Comparison of ENCODE assay signal across 30 mouse cellular contexts in genomic region chr14:39867163-39867562, GRCm38 (mm10).
"Had no signal": no experiment of that assay in that cellular context is flagged by ENCODE, and none has a peak within 500 bp of the region (broad histone marks: within the 10 kb centered on the region; RNA-seq: fewer than 3 reads in every experiment).

No protein-coding gene starts in this region.

- H3K4me1 ChIP-seq: limb, embryonic 10.5 days; limb, embryonic 12.5 days; limb, embryonic 13.5 days; limb, embryonic 15.5 days; liver, embryonic 12.5 days; liver, embryonic 13.5 days; liver, embryonic 15.5 days; lung, embryonic 15.5 days; midbrain, embryonic 10.5 days; midbrain, embryonic 12.5 days; midbrain, embryonic 13.5 days; midbrain, embryonic 15.5 days; neural tube, embryonic 12.5 days had no signal

- H3K9ac ChIP-seq: limb, embryonic 12.5 days; limb, embryonic 13.5 days; limb, embryonic 15.5 days; liver, embryonic 12.5 days; liver, embryonic 13.5 days; liver, embryonic 14.5 days; liver, embryonic 15.5 days; liver, postnatal 0 days; lung, embryonic 14.5 days; lung, embryonic 15.5 days; midbrain, embryonic 12.5 days; midbrain, embryonic 13.5 days; midbrain, embryonic 15.5 days; neural tube, embryonic 12.5 days had no signal

- H3K36me3 ChIP-seq: limb, embryonic 10.5 days; limb, embryonic 12.5 days; limb, embryonic 13.5 days; limb, embryonic 15.5 days; liver, embryonic 12.5 days; liver, embryonic 13.5 days; liver, embryonic 15.5 days; lung, embryonic 15.5 days; midbrain, embryonic 10.5 days; midbrain, embryonic 12.5 days; midbrain, embryonic 13.5 days; midbrain, embryonic 15.5 days; neural tube, embryonic 12.5 days had no signal

- DNase-seq: left cerebral cortex, postnatal 4 days; liver; liver, embryonic 13.5 days; liver, postnatal 0 days; lung, adult 18-20 months; lung, adult 2 months; lung, embryonic 14.5 days; lung, postnatal 10 days; lung, postnatal 14 days; lung, postnatal 36 days; lung, postnatal 4 days; midbrain, embryonic 14.5 days had no signal

- H3K27ac ChIP-seq: limb, embryonic 10.5 days; limb, embryonic 12.5 days; limb, embryonic 13.5 days; limb, embryonic 15.5 days; liver, embryonic 12.5 days; liver, embryonic 13.5 days; liver, embryonic 14.5 days; liver, embryonic 15.5 days; lung, embryonic 15.5 days; macrophage; midbrain, embryonic 10.5 days; midbrain, embryonic 12.5 days; midbrain, embryonic 13.5 days; midbrain, embryonic 15.5 days; neural tube, embryonic 12.5 days had no signal

- H3K9me3 ChIP-seq: limb, embryonic 10.5 days; limb, embryonic 12.5 days; limb, embryonic 13.5 days; limb, embryonic 15.5 days; liver, embryonic 12.5 days; liver, embryonic 13.5 days; liver, embryonic 15.5 days; lung, embryonic 15.5 days; megakaryocyte, embryonic 14.5 days; midbrain, embryonic 10.5 days; midbrain, embryonic 12.5 days; midbrain, embryonic 13.5 days; midbrain, embryonic 15.5 days; neural tube, embryonic 12.5 days had no signal

- H3K27me3 ChIP-seq: limb, embryonic 12.5 days; limb, embryonic 13.5 days; limb, embryonic 15.5 days; liver, embryonic 12.5 days; liver, embryonic 13.5 days; liver, embryonic 15.5 days; lung, embryonic 15.5 days; megakaryocyte, embryonic 14.5 days; midbrain, embryonic 12.5 days; midbrain, embryonic 13.5 days; midbrain, embryonic 15.5 days; neural tube, embryonic 12.5 days had no signal

- ATAC-seq: liver, embryonic 12.5 days; liver, postnatal 0 days; lung, postnatal 0 days; midbrain, embryonic 13.5 days; midbrain, embryonic 15.5 days; midbrain, embryonic 16.5 days had no signal

- H3K4me3 ChIP-seq: limb, embryonic 10.5 days; limb, embryonic 12.5 days; limb, embryonic 13.5 days; limb, embryonic 15.5 days; liver, embryonic 12.5 days; liver, embryonic 13.5 days; liver, embryonic 15.5 days; lung, embryonic 15.5 days; megakaryocyte, embryonic 14.5 days; midbrain, embryonic 10.5 days; midbrain, embryonic 12.5 days; midbrain, embryonic 13.5 days; midbrain, embryonic 15.5 days; myocyte; neural tube, embryonic 12.5 days had no signal
